Mouse (Mus musculus) layer of hippocampus, adult 2 months (tissue): Measurements from ENCODE around the gene Rc3h1. TPM values are rescaled to one million over a fixed set of nuclear protein-coding genes. Genes with fewer than 3 reads are reported as not detected.
"Not testable (repeated sequence)": the region's sequence is repeated elsewhere in the genome, so short reads cannot be mapped to it uniquely, and the experiment has no call there.

Experiments
- DNase-seq, 2 experiments: peaks; one replicate each; pipeline ENCODE4 v3.0.0; 2022; ENCODE audit warnings: low spot score in 2 of 2
- H3K27ac ChIP-seq: fragments of 200-600 bp; 2 replicates; pipeline ENCODE4 v1.8.1; 2022
- H3K4me3 ChIP-seq: fragments of 200-600 bp; 2 replicates; pipeline ENCODE4 v1.8.1; 2022; ENCODE audit warnings: mild to moderate bottlenecking
- CTCF ChIP-seq: fragments of 200-600 bp; conservative IDR thresholded peaks from 2 replicates; pipeline ENCODE4 v1.8.1; 2022; ENCODE audit warnings: antibody characterized with exemption, mild to moderate bottlenecking, moderate library complexity
- total RNA-seq, 2 experiments: library from RNA; stranded (reverse); gene quantifications; 2 replicates each; pipeline ENCODE4 v1.2.3; 2021

The Rc3h1 gene
- total RNA-seq, 2 experiments from 2014 or later, result 39.1 to 41.4 TPM

GRCm38 (mm10) chr1:160980537-160981234, 74.5 kb downstream of the Rc3h1 start:
- DNase-seq, result no peak
- TF ChIP-seq CTCF, result no peak
- no peak overlapping the region for H3K27ac ChIP-seq
- no peak overlapping the region for H3K4me3 ChIP-seq

DNA sequence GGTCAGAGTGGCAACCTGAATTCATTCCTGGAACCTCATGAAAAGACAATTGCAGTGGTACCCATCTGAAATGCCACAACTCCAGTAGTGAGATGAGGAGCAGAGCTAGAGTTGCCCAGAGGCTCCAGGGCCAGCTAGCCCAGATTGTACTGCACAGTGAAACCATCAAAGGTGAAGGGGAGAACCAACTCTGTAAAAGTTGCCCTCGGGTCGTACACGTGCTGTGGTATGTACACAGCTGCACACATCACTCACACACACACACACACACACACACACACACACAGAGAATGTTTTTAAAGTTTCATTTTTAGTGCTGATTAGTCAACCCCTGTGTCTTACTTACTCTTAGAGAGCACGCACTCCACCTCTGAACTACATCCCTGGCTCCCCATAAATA, 75.1 kb downstream of the Rc3h1 start:
- no peak for DNase-seq
- no peak for TF ChIP-seq CTCF
- Histone ChIP-seq H3K4me3 (no peak overlapping the region), H3K27ac (no peak overlapping the region)

GRCm38 (mm10) chr1:160982887-160983286, 76.7 kb downstream of the Rc3h1 start:
- DNase-seq, result no peak
- Histone ChIP-seq H3K4me3 (no peak overlapping the region), H3K27ac (no peak overlapping the region)
- TF ChIP-seq CTCF, result no peak

GRCm38 (mm10) chr1:160984731-160985130, 78.5 kb downstream of the Rc3h1 start:
- DNase-seq, H3K4me3 ChIP-seq, H3K27ac ChIP-seq: not testable (repeated sequence)

- no peak for TF ChIP-seq CTCF
- DNase-seq, result no peak
- H3K4me3 ChIP-seq, result no peak overlapping the region
Measured at GRCm38 (mm10) chr1:160985477-160985876, 79.3 kb downstream of the Rc3h1 start.

GRCm38 (mm10) chr1:160986881-160987635, 80.8 kb downstream of the Rc3h1 start:
- Histone ChIP-seq H3K27ac (no peak overlapping the region), H3K4me3 (no peak overlapping the region)
- TF ChIP-seq CTCF, result no peak
- no peak for DNase-seq

More at GRCm38 (mm10) chr1:160985477-160985876, 79.3 kb downstream of the Rc3h1 start:
- H3K27ac ChIP-seq, result no peak overlapping the region

DNA sequence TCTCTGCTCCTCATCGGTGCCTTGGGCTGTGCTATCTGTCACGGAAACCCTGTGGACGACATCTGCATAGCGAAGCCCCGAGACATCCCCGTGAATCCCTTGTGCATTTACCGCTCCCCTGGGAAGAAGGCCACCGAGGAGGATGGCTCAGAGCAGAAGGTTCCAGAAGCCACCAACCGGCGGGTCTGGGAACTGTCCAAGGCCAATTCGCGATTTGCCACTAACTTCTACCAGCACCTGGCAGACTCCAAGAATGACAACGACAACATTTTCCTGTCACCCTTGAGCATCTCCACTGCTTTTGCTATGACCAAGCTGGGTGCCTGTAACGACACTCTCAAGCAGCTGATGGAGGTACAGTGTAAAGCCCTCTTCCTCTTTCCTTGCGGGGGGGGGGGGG, 83.2 kb downstream of the Rc3h1 start:
- no peak overlapping the region for H3K4me3 ChIP-seq
- TF ChIP-seq CTCF, result no peak

DNA sequence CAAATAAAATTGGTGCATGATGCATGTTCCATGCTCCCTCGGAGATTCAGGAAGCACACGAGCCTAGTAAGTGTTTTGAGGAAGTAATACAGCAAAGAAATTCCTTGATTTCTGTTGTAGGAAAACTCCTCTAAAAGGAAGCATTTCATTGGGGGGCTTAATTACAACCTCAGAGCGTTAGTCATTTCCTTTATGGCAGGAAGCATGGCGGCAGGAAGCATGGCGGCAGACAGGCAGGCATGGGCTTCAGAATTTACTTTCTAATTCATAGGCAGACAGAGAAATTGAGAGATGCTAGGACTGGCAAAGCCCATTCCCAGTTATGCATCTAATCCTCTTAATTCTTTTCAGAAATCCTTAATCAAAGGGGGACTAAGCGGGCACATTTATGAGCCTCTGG, 87.6 kb downstream of the Rc3h1 start:
- no peak for TF ChIP-seq CTCF

More for the DNA sequence above, 83.2 kb downstream of the Rc3h1 start:
- no peak for DNase-seq
- H3K27ac ChIP-seq, result no peak overlapping the region

GRCm38 (mm10) chr1:161004942-161005341, 98.7 kb downstream of the Rc3h1 start:
- no peak for TF ChIP-seq CTCF
- H3K27ac ChIP-seq, result no peak overlapping the region
- no peak overlapping the region for H3K4me3 ChIP-seq
- DNase-seq, result no peak

More for the DNA sequence above, 87.6 kb downstream of the Rc3h1 start:
- no peak for DNase-seq
- H3K4me3 ChIP-seq, result no peak overlapping the region
- H3K27ac ChIP-seq, result no peak overlapping the region

DNA sequence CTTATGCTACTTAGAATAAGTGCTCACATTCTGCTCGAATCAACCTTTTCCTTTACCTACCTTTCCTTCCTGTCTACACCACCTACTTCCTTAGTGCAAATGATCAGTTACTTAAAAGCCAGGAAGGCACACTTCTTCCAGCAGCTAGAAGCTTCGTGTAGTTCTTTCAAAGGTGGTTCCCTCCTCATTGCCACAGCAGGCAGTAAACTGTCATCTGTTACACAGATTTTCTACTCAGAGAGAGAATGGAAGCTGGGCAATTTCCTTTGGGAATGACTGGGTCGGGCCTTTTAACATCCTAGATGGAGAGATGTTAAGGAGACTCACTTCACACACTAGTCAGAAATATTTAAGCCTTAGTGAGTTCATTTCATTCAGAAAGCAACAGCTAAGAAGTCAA, 99.3 kb downstream of the Rc3h1 start:
- Histone ChIP-seq H3K4me3 (no peak overlapping the region), H3K27ac (no peak overlapping the region)
- TF ChIP-seq CTCF, result no peak
- DNase-seq, result no peak

- TF ChIP-seq CTCF, result no peak
- no peak for DNase-seq
- H3K27ac ChIP-seq, result no peak overlapping the region
- no peak overlapping the region for H3K4me3 ChIP-seq
Measured at GRCm38 (mm10) chr1:161006471-161006870, 100.3 kb downstream of the Rc3h1 start.

DNA sequence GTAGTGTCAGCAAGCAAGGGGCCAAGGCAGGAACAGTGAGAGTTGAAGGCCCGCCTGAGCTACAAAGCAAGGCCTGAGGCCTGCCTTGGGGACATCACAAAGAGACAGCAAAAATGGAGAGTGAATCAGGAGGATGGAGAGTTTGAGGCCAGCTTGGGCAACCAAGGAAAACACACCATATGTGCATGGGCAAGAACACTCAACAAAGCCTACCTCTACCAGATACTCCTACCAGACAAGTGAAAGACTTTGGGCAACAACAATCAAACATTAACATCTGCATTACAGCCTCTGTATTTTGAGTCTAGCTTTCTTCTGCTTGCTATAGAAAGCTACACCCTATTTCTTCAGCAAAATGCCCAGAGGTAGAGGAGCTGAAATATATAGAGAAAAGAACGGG, 101.8 kb downstream of the Rc3h1 start:
- Histone ChIP-seq H3K4me3 (no peak overlapping the region), H3K27ac (no peak overlapping the region)
- no peak for TF ChIP-seq CTCF
- no peak for DNase-seq

DNA sequence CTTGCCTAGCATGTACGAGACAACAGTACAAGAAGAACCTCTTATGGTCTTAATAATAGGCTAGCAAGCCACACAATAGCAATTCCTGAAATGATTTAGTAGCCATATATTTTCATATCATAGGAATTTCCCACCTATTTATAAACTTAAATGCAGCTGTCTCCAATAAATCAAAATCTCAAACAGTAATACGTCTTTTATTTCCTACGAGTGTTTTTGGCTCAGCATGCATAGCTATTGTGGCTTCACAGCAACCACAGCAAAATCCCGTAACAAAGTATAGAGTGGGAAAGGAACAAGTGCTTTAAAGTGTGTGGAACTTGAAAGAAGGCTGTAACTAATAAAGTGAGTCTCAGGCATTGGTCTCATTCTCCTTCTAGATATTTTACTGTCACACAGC, 104.2 kb downstream of the Rc3h1 start:
- no peak for TF ChIP-seq CTCF
- H3K27ac ChIP-seq, result no peak overlapping the region
- H3K4me3 ChIP-seq, result no peak overlapping the region
- DNase-seq, result no peak

GRCm38 (mm10) chr1:161016378-161016777, 110.2 kb downstream of the Rc3h1 start:
- no peak for DNase-seq
- Histone ChIP-seq H3K27ac (no peak overlapping the region), H3K4me3 (no peak overlapping the region)
- TF ChIP-seq CTCF, result no peak
